Mouse (Mus musculus): ENCODE results near the gene BC005537.
"Not testable (repeated sequence)": the region's sequence is repeated elsewhere in the genome, so short reads cannot be mapped to it uniquely, and the experiment has no call there.

The BC005537 gene

DNA sequence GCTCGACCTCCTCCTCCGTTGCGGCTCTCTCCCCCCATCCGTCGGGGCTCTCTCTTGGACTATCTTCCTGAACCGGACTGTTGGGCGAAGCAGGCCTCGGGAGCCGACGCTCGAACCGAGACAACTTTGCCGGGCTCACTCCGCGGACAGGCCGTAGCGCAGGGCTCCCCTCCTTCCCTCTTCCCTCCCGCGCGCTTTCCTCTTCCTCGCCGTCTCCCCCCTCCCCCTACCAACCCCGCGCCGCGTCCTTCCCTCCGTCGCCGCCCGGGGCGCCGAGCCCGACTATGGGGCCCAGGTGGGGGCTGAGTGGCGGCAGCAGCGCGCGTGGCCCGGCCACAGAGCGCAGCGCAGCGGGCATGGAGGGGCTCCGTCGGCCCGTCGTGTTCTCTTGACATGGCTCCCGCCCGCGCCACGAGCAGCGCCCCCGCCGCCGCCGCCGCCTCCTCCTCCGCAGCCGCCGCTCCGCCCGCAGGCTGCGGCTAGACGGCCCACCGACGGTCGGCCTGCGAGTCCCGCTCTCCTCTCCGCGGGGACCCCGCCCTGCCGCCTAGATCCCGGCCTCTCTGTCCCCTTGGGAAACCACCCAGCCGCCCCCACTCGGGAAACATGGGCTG is at the start of gene BC005537:
Gene BC005537 (plus strand): TSS at position 350 of the 614 bp plus-strand sequence.
- CTCF ChIA-PET: no interaction called here

DNA sequence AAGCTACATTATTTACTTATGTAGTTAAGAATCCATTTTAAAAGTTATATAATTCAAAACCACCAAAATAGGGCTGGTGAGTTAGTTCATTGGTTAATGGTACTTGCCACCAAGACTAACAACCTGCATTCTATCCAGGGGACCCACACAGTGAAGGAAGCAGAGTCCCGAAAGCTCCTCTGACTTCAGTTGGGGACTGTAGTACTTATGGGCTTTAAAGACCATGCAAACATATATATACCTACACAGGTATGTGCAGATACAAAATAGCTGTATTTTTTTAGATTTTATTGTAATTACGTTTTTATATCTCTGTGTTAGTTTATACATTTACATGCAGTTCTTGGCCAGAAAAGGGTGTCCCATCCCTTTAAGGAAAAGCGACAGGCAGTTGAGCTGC is 44.7 kb upstream of the BC005537 start:
- CTCF ChIA-PET: interaction anchor here (0.7 to 1.2 kb wide), 2 partner anchors 237 to 304 kb away, joined by 5 read pairs; no protein-coding TSS in a partner anchor

DNA sequence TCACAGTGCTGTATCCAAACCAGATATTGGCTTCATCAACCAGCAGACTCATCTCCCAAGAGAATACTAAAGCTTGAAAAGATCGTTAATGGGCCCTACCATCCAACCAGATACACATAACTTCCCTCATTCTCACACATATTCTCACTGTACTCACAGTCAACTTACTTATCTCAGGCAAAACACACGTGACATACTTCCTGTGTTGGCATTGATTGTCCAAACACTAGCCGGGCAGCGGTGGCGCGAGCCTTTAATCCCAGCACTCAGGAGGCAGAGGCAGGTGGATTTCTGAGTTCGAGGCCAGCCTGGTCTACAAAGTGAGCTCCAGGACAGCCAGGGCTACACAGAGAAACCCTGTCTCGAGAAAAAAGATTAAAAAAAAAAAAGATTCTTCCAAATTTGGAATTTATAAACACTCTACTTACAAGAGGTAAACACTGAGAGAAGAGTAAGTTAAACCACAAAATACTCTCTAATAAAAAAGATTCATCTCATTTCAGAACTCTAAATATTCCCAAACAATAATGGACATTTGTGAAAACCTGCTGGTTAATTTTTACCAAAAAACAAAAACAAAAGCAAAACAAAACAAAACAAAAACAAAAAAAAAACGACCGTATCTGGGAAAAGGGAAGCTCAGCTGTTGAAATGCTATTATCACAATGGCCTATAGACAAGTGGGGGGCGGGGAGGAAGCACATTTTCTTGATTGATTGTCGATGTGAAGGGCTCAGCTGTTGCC is 43.5 kb upstream of the BC005537 start:
- CTCF ChIA-PET: no interaction called here

DNA sequence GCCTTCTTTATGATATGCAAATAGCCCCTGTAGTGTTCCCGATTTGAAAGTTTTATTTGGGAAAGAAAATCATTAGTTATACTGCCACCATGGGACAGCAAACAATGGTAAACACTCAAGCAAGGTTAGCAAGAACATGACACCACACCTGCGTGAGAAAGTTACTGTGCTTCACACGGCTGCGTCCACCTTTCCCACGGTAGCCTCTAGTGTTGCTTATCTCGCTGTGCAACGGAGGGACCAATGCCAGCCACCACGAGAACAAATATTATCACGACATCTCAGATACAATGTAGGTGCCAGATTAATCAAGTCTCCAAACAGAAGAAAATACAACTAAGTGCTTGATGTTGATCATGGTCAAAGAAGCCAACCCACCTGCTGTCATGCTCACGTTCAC is 42.0 kb upstream of the BC005537 start:
- CTCF ChIA-PET: no interaction called here

DNA sequence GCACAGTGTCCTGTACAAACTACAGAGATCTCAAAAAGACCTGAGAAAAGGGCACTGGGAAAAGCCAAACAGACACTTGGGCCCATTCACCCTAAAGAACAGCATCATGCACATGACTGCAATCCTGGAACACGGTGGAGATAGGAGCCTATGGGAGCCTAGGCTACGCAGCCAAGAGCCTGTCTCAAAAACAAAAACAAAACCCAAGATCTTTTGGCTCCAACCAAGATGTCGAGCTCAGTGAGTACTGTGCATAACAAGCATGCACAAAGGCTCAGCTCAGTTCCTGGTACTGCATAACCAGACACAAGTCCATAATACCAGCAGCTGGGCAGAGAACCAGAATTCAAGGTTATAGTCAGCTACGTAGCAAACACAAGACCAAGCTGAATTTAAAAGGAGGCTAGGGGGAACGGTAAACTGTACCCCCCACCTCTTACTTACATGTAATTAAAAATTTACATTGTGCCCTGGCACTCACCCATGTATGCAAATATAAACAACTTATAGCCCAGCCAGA is 41.0 kb upstream of the BC005537 start:
- CTCF ChIA-PET: no interaction called here

DNA sequence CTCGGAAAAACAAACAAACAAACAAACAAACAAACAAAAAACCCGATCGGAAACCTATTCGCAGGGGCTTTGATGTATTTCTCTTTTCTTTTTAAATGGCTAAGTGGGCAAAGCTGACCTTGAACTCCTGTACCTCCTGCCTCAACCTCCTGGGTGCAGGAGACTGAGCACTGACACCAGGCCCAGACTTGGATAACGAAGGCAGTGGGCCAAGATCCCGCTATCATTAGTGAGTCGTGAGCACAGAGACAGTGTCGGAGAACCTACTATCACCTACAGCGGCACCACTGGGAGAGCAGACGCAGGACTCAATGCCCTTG is 40.4 kb upstream of the BC005537 start:
- CTCF ChIA-PET: no interaction called here

DNA sequence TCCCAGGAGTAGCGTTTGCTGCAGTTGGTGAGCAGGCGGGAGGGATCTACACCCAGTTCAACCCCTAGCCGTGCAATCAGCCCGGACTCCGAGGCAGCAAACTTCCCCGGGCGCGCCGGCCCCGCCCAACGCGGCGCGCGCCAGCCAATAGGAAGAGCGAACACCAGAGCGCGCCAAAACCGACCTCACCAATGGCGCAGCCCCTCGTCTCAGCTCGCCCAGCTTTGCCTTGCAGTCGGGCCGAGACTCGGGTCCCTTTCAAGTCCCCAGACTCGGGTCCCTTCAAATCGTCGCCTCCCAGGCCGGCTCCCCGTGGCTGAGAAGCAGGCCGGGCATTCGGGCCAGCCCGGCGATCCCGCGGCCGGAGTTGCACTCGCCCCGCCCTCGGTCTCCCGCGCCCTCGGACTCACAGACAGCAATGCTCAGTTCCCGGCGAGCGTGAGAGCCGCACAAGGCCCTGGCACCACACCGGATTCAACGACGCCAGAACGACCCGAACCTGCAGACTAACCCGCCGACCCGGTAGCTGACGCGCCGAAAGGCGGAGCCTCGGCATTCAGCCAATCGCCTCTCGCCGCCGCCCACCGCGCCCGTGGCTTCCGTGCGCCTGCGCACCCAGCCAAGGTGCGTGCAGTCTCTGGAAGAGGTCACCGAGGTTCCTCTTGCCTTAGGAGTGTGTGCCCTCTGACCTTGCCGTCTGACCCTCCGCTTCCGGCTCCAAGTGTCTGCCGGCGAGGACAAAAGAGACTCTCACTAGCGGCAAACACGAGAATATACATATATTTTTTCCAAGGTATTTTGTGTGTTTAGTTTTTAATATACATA is 39.8 kb upstream of the BC005537 start, which contains the start of gene Gmnn:
Gene Gmnn (minus strand): TSS at position 521 of the 825 bp plus-strand sequence.
- CTCF ChIA-PET: interaction anchor here (0.5 to 1.0 kb wide), 2 partner anchors 32 to 107 kb away, joined by 3 to 4 read pairs; no protein-coding TSS in a partner anchor

DNA sequence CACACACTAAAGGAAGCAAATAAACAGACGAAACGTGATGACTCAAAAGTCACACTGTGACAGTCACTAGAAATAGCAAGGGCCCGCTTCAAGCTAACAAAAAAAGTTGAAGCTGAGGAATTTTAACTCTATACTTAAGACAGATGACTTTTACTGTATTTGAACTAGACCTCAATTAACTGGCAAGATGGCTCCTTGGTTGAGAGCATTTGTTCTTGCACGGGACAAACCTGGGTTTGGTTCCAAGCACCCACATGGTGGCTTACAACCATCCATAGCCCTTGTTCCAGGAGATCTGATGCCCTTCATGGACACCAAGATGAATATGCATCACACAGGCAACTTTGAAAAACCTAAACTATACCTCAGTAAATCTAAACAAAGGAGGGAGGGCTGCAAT is 39.2 kb upstream of the BC005537 start:
- CTCF ChIA-PET: interaction anchor here (0.6 to 1.0 kb wide), 2 partner anchors 33 to 159 kb away, joined by 3 to 4 read pairs; no protein-coding TSS in a partner anchor

DNA sequence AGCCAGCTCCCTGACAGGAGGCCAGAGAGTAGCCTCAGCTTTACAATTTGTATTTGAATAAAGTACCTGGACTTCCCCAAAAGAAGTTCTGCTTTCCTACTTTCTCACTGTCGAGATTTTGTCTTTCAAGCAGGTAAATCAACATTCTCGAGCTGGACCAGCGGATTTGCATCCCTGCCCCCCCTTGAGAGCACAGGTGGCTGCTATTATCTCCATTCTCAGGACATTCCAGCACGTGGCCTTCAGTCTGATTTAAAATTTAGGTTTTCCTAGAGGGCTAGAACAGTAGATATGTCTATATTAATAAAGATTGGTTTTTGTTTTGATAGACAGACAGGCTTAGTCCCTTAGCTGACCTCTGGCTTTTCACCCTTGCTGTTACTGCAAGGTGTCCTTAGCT is 33.6 kb upstream of the BC005537 start:
- CTCF ChIA-PET: not testable (repeated sequence)

DNA sequence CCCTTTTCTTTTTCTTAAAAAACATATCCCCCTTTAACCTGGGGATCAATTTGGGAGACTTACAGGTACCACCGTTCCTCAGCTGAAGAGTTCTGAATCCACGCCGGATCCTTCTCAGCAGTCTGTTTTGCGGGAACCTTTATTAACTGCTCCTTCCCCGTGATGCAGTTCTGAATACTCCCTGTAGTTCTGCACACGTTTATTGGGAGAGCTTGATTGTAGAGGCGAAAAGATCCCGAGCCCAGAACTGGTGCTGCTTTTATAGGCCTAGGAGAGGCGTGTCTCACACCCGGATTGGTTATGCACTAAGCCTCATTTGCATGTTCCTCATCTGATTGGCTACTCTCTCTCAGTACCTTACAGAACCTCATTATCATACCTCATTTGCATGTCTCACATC is 30.0 kb upstream of the BC005537 start:
- CTCF ChIA-PET: not testable (repeated sequence)

DNA sequence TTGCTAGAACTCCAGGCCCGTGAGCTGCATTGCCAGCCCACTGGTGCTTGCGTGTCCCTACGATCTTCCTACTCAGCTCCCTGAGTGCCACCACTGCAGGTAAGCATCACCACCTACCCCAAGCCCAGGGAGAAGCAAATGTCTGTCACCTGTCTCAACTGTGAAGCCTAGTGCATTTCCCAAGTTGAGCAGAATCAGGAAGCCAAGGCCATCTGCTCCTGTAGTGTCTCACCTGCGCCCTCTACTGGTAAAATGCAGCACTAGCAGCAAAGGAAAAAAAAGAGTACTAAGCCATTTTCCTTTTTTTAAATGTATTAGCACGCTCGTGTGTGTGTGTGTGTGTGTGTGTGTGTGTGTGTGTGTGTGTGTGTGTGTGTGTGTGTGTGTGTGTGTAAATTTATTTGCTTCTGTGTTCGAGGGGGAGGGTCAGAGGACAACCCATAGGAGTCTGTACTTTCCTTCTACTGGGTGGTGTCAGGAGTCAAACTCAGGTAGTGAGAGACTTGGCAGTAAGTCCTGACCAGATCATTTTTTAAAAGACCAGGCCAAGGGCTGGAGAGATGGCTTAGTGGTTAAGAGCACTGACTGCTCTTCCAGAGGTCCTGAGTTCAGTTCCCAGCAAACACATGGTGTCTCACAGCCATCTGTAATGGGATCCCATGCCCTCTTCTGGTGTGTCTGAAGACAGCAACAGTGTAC is 25.2 kb upstream of the BC005537 start:
- CTCF ChIA-PET: interaction anchor here (0.6 kb wide), 2 partner anchors 239 to 327 kb away, joined by 4 to 6 read pairs; no protein-coding TSS in a partner anchor

DNA sequence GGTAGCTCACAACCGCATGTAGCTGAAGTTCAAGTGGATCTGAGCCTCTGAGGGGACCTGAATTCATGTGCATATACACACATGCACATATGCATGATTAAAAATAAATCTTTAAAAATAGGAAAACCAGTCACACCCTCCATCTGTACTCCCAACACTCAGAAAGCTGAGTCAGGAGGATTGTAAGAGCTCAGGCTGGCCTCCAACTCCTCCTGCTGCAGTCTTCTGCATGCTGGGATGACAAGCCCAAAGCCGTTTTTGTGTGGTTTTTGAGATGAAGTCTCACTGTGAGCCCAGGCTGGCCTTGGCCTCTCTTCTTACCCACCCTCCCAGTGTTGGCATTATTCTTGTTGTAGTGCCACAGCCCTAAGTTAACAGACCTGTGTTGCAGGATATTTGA is 23.4 kb upstream of the BC005537 start:
- CTCF ChIA-PET: no interaction called here

DNA sequence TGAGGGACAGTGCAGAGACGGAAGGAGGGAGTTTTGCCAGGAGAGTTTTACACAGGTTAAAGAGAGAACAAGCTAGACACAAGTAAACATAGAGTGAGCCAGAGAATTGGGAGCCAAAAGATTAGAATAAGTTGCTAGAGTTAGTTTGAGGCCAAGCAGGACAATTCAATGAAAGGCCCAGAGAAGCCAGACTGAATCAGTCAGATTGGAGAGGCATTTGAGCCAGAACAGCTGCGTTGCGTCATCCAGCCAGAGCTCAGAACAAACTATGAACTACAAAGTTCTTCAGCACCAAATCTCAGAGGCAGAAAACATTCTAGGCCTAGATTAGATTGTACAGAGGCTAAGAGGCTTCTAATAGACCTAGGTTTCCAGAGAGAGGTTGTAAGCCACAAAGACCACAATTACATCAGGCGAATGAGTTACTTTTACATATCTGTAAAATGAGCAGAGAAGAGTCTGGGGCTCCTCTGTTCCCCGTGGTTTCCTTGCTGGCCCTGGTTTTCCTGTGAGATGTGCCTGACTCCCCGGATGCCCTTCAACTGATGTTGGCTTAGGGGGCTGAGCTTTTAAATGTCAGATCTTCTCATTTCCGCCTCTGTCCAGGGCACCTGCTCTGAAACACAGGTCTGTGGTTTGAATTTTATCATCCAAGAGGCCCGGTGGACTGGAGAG is 22.6 kb upstream of the BC005537 start:
- CTCF ChIA-PET: no interaction called here

DNA sequence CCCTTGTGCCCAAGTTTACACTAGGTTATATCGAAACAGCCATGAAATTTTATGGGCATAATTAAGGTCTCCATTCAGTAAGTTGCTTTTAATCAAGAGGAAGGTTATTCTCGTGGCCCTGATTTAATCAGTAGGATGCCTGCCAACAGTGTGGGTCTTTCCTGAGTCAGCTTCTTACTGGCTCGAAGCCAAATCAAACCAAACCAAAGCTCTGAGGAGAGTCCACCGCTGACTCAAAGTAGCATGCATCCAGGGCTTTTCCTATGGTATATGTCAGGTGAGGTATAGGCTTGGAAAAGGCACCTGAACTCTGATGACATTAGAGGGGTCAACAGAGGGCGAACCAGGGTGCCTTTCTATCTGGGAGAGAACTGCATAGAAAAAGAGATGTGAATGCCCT is 19.5 kb upstream of the BC005537 start:
- CTCF ChIA-PET: no interaction called here

DNA sequence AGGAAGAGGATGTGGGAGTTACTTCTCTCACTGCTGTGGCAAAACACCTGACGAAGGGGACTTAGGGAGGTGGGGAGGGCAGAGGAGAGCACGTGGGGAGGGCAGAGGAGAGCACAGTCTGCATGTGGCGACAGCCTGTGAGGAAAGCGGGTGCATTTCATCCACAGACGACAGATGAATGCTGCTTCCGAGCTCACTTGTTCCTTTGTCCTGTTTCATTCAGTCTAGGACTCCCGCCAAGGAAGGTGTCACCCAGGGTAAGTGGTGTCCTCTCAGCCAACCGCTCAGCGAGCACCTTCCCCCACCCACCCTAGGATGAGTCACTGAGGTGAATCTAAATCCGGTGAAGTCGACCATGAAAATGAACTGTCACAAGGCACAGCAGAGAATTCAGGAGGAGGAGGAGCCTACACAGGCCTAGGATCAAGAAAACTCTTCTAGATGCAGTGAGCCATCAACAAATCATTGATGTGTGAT is 15.4 kb upstream of the BC005537 start:
- CTCF ChIA-PET: no interaction called here

DNA sequence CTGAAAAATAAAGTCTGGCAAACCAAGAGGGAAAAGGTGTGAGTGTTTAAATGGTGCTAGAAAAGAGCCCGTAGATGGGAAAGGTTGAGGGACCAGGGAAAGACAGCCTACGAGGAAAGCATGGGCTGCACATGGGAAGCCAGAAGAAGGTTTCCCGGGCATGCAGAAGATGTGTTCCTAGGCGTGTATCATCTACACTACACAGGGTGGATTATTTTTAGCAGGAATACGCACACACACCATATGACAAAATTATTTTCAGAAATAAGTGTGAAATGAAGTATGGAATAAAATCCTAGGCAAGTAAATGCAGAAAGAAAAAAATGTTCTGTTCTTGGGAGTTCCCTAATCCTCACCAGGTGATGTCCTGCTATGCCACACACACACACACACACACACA is 14.0 kb upstream of the BC005537 start:
- CTCF ChIA-PET: interaction anchor here (0.6 kb wide), 1 partner anchor 95 kb away, joined by 4 read pairs; no protein-coding TSS in a partner anchor

DNA sequence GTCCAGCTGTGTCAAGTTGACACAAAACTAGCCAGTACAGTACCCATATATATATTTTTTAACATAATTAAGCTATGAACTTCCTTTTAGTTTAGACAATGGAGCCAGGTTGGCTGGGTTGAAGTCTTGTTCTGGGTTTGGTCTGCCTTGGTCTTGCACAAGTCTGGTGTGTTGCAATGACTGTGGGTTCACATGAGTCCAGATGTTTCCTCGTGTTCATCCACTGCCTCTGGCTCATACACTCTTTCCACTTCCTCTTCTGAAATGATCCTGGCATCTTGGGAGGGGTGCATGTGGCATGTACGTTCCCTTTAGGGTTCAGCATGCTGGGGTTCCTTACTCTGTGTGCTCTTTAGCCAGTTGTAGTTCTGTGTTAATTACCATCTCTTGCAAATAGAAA is 10.1 kb upstream of the BC005537 start:
- CTCF ChIA-PET: no interaction called here

DNA sequence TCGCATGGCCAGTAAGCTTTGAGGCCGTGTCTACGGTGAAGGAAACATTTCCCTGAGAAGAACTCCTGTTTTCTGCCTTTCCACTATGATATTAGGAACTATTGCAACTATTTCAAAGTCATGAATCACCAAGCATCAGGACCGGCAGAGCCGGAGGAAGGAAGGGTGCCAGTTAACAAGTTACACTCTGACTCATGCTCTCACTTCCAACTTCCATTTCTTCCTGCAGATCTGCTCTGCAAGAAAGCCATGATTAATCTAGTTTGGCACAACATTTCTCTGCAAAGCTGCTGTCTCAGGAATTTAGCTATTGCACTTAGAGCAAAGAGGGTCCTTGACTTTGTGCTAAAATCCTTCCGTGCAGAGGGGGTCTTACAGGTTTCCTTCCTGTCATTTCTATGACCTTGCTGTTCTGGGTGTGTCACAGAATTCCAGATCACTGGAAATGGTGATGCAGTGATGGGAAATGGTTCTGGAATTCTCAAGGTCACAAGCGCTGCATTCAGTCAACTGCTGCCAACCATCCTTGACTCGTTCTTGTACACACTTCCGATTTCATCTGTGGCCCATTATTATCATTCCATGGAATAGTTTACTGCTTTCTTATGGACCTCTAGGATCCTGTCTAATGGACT is 8.9 kb upstream of the BC005537 start:
- CTCF ChIA-PET: no interaction called here

DNA sequence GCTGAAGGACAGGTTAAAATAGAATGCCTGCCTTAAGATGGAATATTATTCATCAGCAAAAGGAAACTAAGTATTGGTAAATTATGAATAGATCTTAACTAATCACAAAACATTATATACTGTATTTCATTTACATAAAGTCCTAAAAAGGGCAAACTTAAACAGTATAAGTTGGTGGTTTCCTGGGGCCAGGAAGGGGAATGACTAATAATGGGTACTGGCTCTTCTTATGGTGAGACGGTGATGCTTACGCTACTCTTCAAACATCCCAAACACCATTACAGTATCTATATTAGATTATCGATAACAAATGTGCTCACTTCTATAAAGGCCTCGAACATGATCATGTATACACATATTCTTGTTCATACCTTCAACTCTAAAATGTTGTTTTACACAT is 2.8 kb upstream of the BC005537 start:
- CTCF ChIA-PET: interaction anchor here (0.7 to 0.8 kb wide), 2 partner anchors 335 to 502 kb away, joined by 6 to 7 read pairs; no protein-coding TSS in a partner anchor

DNA sequence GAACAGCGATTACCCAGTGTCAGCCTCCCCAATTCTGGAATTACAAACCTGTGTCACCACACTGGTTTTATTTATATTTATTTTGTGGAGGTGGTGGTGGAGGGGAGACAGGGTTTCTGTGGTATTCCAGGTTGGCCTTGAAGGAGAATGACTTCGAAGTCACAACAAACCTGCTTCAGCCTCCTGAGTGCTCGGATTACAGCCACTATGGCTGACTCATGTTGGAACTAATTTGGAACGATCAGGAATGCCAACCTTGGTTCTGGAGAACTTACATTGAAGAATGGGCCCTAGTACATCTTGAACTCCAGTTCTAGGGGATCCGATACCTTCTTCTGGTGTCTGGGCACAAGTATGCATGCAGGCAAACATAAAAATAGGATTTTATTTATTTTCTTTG is 2.1 kb upstream of the BC005537 start:
- CTCF ChIA-PET: interaction anchor here (0.6 kb wide), 1 partner anchor 90 kb away, joined by 4 read pairs; no protein-coding TSS in a partner anchor
